In genomic region chr1:135056901-135057300, GRCm38 (mm10) we compare ENCODE assay signal across 12 mouse cellular contexts. TPM values are rescaled to one million over a fixed set of nuclear protein-coding genes. Genes with fewer than 3 reads are reported as not detected.
"Had no signal": no experiment of that assay in that cellular context is flagged by ENCODE, and none has a peak within 500 bp of the region (broad histone marks: within the 10 kb centered on the region; RNA-seq: fewer than 3 reads in every experiment).

No protein-coding gene starts in this region.

- H3K27ac ChIP-seq: left cerebral cortex, adult 2 months; lung, embryonic 15.5 days; macrophage; midbrain, embryonic 12.5 days had no signal

- H3K27me3 ChIP-seq: lung, embryonic 15.5 days; midbrain, embryonic 12.5 days had no signal

- H3K36me3 ChIP-seq: lung, embryonic 15.5 days; midbrain, embryonic 12.5 days had no signal

- H3K4me1 ChIP-seq: megakaryocyte, embryonic 14.5 days; midbrain, embryonic 12.5 days had no signal

- H3K9ac ChIP-seq: lung, embryonic 15.5 days; midbrain, embryonic 12.5 days had no signal

- DNase-seq: kidney, adult 8-10 months; kidney, postnatal 25 days; lung, postnatal 14 days; right cerebral cortex, postnatal 14 days; thymus, adult 18-20 months; thymus, postnatal 14 days had no signal

- H3K4me3 ChIP-seq: left cerebral cortex, adult 2 months; lung, embryonic 15.5 days; megakaryocyte, embryonic 14.5 days; midbrain, embryonic 12.5 days had no signal

- H3K4me2 ChIP-seq: liver, embryonic 11.5 days; lung, embryonic 15.5 days; midbrain, embryonic 12.5 days had no signal

- H3K9me3 ChIP-seq: lung, embryonic 15.5 days; megakaryocyte, embryonic 14.5 days; midbrain, embryonic 12.5 days had no signal

RNA-seq across cellular contexts. Expression of gene Lgr6, which starts 48.2 kb away (rescaled TPM):
- polyA plus RNA-seq: macrophage had no signal
